Mouse (Mus musculus) kidney, embryonic 14.5 days (tissue): ENCODE results near the gene Ccdc47. TPM values are rescaled to one million over a fixed set of nuclear protein-coding genes. Genes with fewer than 3 reads are reported as not detected.
A peak's percentile ranks its signal among the peaks of the same experiment; 100 is the strongest.
"Not testable (repeated sequence)": the region's sequence is repeated elsewhere in the genome, so short reads cannot be mapped to it uniquely, and the experiment has no call there.

Experiments used
- ATAC-seq: fragments of 200-750 bp; cut with Nextera tagmentation; 2 replicates; pipeline ENCODE4 v1.8.0; 2017; ENCODE audit warnings: moderate number of reproducible peaks, mild to moderate bottlenecking, moderate TSS enrichment, moderate library complexity; ENCODE audit not compliant: low FRiP score, low TSS enrichment
- H3K27ac ChIP-seq: fragments of 300-500 bp; sonication (generic); 2 replicates; pipeline ENCODE4 v1.5.1; 2014; ENCODE audit warnings: low read depth, mild to moderate bottlenecking, low read length, moderate library complexity, mixed read lengths
- H3K27me3 ChIP-seq: fragments of 300-500 bp; sonication (generic); 2 replicates; pipeline ENCODE4 v1.6.1; 2014; ENCODE audit warnings: mild to moderate bottlenecking, low read length; ENCODE audit not compliant: control insufficient read depth, insufficient read depth
- H3K36me3 ChIP-seq: fragments of 300-500 bp; sonication (generic); 2 replicates; pipeline ENCODE4 v1.6.1; 2014; ENCODE audit warnings: low read length, mixed read lengths; ENCODE audit not compliant: control insufficient read depth, insufficient read depth
- H3K4me1 ChIP-seq: fragments of 300-500 bp; sonication (generic); 2 replicates; pipeline ENCODE4 v1.6.1; 2014; ENCODE audit warnings: low read length, mixed read lengths; ENCODE audit not compliant: control insufficient read depth, insufficient read depth
- H3K4me2 ChIP-seq: fragments of 300-500 bp; sonication (generic); replicated peaks from 2 replicates; pipeline ENCODE4 v1.6.1; 2014; ENCODE audit warnings: low read depth, mild to moderate bottlenecking, low read length
- H3K4me3 ChIP-seq: fragments of 300-500 bp; sonication (generic); 2 replicates; pipeline ENCODE4 v1.5.1; 2014; ENCODE audit warnings: mild to moderate bottlenecking, low read length
- H3K9ac ChIP-seq: fragments of 300-500 bp; sonication (generic); 2 replicates; pipeline ENCODE4 v1.6.1; 2014; ENCODE audit warnings: low read depth, mild to moderate bottlenecking, low read length, moderate library complexity
- H3K9me3 ChIP-seq: fragments of 300-500 bp; sonication (generic); 2 replicates; pipeline ENCODE4 v1.6.1; 2016; ENCODE audit warnings: low read length; ENCODE audit not compliant: control insufficient read depth
- WGBS: fragments of 180-500 bp; shearing (Covaris S2); extraction: QIAGEN DNeasy Blood & Tissue Kit; methylation state at CpG from one replicate; pipeline ENCODE4 v1.1.7; 2014; 5-methylcytosine and 5-hydroxymethylcytosine counted together
- polyA plus RNA-seq: library from polyadenylated mRNA; unstranded; fragments of >200 nt; fragmentation: Nextera tagmentation; extraction: Ambion mirVana; gene quantifications from 2 replicates; pipeline ENCODE4 v1.2.1, GENCODE M21; 2014

Ccdc47 gene
- polyA plus RNA-seq, 1 experiment from 2014 or later, result 60.3 TPM

DNA sequence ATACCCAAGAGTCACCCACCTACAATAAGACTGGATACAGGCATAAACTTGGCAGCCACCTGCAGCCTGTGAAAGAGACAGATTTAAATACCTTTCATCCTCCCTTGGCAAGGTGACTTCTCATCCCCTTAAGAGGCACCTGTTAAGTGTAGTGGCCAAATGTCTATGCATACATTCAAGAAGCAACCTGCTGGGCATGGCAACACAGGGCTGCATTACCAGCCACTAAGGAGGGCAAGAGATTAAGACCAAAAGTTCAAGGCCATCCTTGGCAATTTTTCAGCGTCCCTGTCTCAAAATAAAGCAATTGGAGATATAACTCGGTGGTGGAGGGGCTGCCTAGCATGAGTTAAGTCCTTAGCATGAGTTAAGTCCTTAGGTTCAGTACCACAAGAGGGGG, 38.6 kb upstream of the Ccdc47 start:
- H3K27me3 ChIP-seq, result no peaks in the 10 kb centered on the region
- peaks cover 15% of the 10 kb centered on the region; the same call in 1 of the 2 replicates for H3K4me1 ChIP-seq
- H3K4me2 ChIP-seq, result peak overlapping the region; percentile 83
- no peak overlapping the region for H3K27ac ChIP-seq
- no peak for ATAC-seq
- H3K36me3 ChIP-seq, result peaks cover 60% of the 10 kb centered on the region
- 25% methylated on average over 2 of the region's 2 CpGs for WGBS
- H3K9ac ChIP-seq, result peak overlapping the region; percentile 86
- no peaks in the 10 kb centered on the region for H3K9me3 ChIP-seq
- peak overlapping the region; percentile 91 for H3K4me3 ChIP-seq

DNA sequence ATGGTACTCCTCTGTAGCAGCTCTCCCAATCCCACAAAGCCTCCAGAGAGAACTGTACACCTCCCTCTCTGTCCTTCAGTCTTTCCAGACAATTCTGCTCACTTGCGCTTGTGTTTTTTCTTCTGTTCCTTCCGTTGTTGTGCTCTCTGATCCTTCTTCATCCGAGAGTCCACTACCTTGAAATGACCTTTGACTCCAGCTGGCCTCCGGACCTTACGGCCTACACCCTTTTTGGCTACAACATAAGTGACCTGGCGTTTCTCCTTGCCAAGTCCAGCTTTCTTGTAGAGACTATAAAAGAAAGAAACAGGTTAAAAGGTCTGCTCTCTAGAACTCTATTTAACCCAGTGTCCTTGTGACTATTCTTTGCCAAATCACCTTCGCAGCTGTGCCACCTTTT, 33.2 kb upstream of the Ccdc47 start:
- Histone ChIP-seq H3K9me3 (peaks cover 5% of the 10 kb centered on the region), H3K36me3 (peaks cover 94% of the 10 kb centered on the region), H3K4me3 (no peak overlapping the region), H3K27ac (no peak overlapping the region), H3K4me1 (no peaks in the 10 kb centered on the region), H3K27me3 (no peaks in the 10 kb centered on the region), H3K4me2 (no peak overlapping the region), H3K9ac (no peak overlapping the region)
- ATAC-seq, result no peak
- WGBS, result 81% methylated on average over 7 of the region's 7 CpGs

DNA sequence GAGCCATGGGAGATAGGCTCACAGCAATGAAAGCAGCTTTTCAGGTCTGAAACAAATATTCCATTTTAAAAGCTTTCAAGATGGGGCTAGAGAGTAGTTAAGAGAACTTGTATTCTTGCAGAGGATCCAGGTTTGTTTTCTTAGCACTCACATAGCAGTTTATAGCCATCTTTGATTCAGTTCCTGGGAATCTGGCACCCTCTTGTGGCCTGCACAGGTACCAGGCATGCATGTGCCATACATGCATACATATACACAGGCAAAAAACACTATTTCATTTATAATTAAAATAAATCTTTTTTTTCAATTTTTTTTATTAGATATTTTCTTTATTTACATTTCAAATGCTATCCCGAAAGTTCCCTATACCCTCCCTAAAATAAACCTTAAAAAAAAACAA, 30.7 kb upstream of the Ccdc47 start:
- no peak overlapping the region for H3K27ac ChIP-seq
- H3K4me2 ChIP-seq, result no peak overlapping the region
- H3K9me3 ChIP-seq, result peaks cover 5% of the 10 kb centered on the region
- H3K27me3 ChIP-seq, result no peaks in the 10 kb centered on the region
- H3K4me3 ChIP-seq, result no peak overlapping the region
- H3K9ac ChIP-seq, result no peak overlapping the region
- ATAC-seq, result no peak
- peaks cover 100% of the 10 kb centered on the region for H3K36me3 ChIP-seq
- whole genome bisulfite sequencing, result 90% methylated on average over 1 of the region's 1 CpGs
- H3K4me1 ChIP-seq, result no peaks in the 10 kb centered on the region

DNA sequence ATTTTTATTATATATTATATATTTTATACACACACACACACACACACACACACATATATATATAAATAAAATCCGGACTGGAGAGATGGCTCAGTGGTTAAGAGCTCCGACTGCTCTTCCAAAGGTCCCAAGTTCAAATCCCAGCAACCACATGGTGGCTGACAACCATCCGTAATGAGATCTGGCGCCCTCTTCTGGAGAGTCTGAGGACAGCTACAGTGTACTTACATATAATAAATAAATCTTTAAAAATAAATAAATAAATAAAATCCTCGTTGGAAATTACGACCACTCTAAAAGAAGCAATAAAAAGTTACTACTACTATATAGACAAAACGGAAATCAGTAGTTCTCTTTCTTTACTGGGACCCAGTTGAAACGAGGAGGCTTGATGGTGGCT, 17.8 kb upstream of the Ccdc47 start:
- not testable (repeated sequence) for H3K9me3 ChIP-seq, ATAC-seq, H3K27ac ChIP-seq, H3K4me2 ChIP-seq, H3K4me1 ChIP-seq, H3K4me3 ChIP-seq, H3K9ac ChIP-seq, H3K27me3 ChIP-seq
- peaks cover 86% of the 10 kb centered on the region for H3K36me3 ChIP-seq
- 77% methylated on average over 8 of the region's 8 CpGs for WGBS

DNA sequence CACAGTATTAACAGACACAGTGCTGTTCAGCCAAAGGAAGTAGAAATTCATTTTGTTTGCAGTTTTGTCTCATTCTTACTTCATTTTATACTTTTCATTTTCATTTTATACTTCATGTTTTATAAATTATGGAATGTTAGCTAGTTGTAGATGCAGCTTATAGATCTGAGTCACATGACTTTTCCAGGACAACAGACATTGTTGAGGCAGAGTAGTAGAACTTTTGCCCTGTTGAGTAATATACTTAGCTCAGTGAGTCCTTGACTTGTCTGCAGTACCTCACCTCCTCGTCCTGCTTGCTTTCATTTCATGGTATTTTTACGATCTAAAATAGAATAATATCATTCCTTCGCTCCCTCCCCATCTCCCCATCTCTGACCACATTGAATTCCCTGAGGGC, 4.5 kb upstream of the Ccdc47 start:
- Histone ChIP-seq H3K36me3 (peaks cover 18% of the 10 kb centered on the region), H3K9me3 (no peaks in the 10 kb centered on the region), H3K4me1 (peaks cover 4% of the 10 kb centered on the region; the same call in 1 of the 2 replicates), H3K27ac (no peak overlapping the region), H3K4me3 (no peak overlapping the region), H3K9ac (no peak overlapping the region), H3K27me3 (no peaks in the 10 kb centered on the region), H3K4me2 (no peak overlapping the region)
- ATAC-seq, result no peak
- WGBS, result 84% methylated on average over 3 of the region's 3 CpGs

DNA sequence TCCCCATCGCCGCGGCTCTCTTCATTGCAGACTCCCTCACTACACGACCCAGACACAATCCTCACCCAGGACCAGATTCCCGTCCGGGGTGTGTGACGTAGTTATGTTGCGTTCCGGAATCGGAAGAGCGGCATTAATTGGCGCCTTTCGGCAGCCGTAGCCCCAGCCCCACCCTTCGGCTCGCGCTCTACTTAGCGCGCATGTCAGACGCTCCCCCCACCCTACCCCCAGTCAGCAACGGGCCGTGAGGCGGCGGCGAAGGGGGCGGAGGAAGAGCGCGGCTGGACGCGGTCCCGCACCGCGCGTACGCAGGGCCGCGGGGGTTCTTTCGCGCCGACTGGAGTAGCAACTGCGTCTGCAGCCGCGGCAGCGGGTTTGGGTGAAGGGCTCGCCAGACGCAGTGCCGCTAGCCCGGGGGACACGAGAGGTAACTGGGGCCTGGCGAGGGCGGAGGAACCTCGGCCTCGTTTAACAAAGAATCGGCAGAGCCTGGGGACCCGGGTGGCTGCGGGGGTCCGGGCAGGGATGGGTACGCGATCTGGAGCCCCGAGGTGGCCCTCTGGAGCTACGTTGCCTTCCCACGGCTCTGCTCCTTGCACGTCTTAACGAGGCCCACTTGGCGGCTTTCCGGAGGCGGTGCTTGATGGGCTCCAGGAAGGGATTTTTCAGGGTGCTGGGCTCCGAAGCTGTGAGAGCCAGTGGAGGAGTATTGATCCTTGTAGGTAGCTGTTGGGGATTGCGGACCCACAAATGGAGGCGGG, 766 bp upstream of the Ccdc47 start, which contains the start of gene Ddx42:
Ddx42 (plus strand) TSS at position 197 of the 761 bp plus-strand sequence.
- H3K4me3 ChIP-seq, result peak within 1 kb of the TSS; percentile 99
- peak within 1 kb of the TSS; percentile 97 for H3K27ac ChIP-seq
- H3K36me3 ChIP-seq, result peaks cover 10% of the 10 kb centered on the region
- no peaks in the 10 kb centered on the region for H3K27me3 ChIP-seq
- H3K4me2 ChIP-seq, result peak within 1 kb of the TSS; percentile 76
- peak; percentile 93 for ATAC-seq
- no peaks in the 10 kb centered on the region for H3K9me3 ChIP-seq
- H3K9ac ChIP-seq, result peak within 1 kb of the TSS; percentile 97
- peaks cover 13% of the 10 kb centered on the region for H3K4me1 ChIP-seq
- under 1% methylated on average over 67 of the region's 70 CpGs for whole genome bisulfite sequencing

DNA sequence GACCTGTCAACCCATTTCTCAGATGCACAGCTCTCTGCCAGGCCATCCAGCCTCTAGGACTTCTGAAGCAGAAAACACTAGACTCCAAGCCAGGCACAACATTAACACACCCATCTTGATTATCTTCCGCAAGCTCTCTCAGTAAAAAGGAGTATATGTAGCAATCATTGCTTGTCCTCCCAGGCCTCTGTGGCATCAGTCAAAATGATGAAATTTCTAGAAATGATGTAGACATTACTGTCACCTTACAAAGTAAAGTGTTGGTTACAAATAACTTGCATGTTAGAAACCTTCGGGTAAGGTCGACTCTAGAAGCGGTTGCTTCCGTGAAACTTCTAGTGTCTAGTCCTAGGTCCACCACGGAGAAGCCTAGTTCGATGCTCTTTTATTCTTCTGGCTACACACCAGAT, 689 bp downstream of the Ccdc47 start:
- peak overlapping the region; percentile 99 for H3K4me3 ChIP-seq
- WGBS, result 29% methylated on average over 7 of the region's 7 CpGs
- H3K27me3 ChIP-seq, result no peaks in the 10 kb centered on the region
- peaks cover 13% of the 10 kb centered on the region for H3K4me1 ChIP-seq
- H3K4me2 ChIP-seq, result peak overlapping the region; percentile 74
- no peak for ATAC-seq
- peaks cover 22% of the 10 kb centered on the region for H3K36me3 ChIP-seq
- H3K27ac ChIP-seq, result peak overlapping the region; percentile 97; the same call in 1 of the 2 replicates
- H3K9me3 ChIP-seq, result no peaks in the 10 kb centered on the region
- peak overlapping the region; percentile 97 for H3K9ac ChIP-seq

DNA sequence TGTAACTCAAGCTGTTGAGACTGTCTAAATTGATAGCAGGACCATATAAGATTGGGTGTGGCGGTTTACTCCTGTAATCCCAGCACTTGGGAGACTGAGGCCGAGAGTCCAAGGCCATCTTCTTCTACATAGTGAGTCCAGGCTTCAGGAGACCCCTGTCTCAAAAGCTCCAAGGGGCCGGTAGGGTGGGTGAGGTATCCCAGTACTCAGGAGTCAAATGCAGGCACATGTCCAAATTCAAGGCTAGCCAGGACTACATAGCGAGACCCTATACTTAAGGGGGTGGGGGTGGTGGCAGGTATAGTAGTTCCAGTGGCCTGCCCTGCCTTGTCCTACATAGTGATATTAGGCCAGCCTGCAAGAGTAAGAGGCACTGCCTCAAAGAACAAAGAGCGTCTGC, 1.3 kb downstream of the Ccdc47 start:
- WGBS, result 88% methylated on average over 5 of the region's 5 CpGs
- H3K36me3 ChIP-seq, result peaks cover 28% of the 10 kb centered on the region
- H3K9me3 ChIP-seq, result no peaks in the 10 kb centered on the region
- H3K4me2 ChIP-seq, result peak overlapping the region; percentile 74
- peaks cover 13% of the 10 kb centered on the region for H3K4me1 ChIP-seq
- H3K9ac ChIP-seq, result no peak overlapping the region; the same call in 1 of the 2 replicates
- no peak overlapping the region for H3K27ac ChIP-seq
- peak overlapping the region; percentile 99 for H3K4me3 ChIP-seq
- no peak for ATAC-seq
- H3K27me3 ChIP-seq, result no peaks in the 10 kb centered on the region

DNA sequence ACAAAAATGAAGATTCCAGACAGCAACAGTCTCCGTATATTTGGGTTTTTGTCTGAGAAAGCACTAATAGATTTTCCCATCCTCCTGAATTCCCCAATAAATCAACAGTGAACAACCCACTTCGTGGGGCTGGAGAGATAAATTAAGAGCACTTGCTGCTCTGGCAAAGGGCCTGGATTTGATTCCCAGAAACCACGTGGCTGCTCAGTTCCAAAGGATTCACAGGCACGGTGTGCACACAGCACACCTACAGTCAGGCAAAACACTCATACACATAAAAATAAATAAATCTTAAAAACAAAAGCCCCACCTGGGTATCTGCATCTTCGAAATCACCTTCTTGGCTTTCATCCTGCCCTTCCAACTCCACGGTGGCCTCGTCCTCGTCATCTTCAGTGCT, 3.4 kb downstream of the Ccdc47 start:
- Histone ChIP-seq H3K27me3 (no peaks in the 10 kb centered on the region), H3K4me1 (peaks cover 9% of the 10 kb centered on the region), H3K36me3 (peaks cover 47% of the 10 kb centered on the region), H3K4me3 (no peak overlapping the region), H3K27ac (no peak overlapping the region), H3K4me2 (no peak overlapping the region), H3K9ac (no peak overlapping the region), H3K9me3 (no peaks in the 10 kb centered on the region)
- 84% methylated on average over 8 of the region's 8 CpGs for WGBS
- ATAC-seq, result no peak
